Mouse (Mus musculus) hindbrain, embryonic 13.5 days (tissue): ENCODE measurements around the gene Wdr91. TPM values are rescaled to one million over a fixed set of nuclear protein-coding genes. Genes with fewer than 3 reads are reported as not detected.

Experiments used
- ATAC-seq: fragments of 200-750 bp; cut with Nextera tagmentation; 2 replicates; pipeline ENCODE4 v1.8.0; 2017; ENCODE audit warnings: moderate TSS enrichment; ENCODE audit not compliant: low FRiP score
- H3K27ac ChIP-seq: fragments of 300-500 bp; sonication (generic); 2 replicates; pipeline ENCODE4 v1.5.1; 2015; ENCODE audit warnings: inconsistent platforms, mild to moderate bottlenecking, moderate library complexity
- H3K27me3 ChIP-seq: fragments of 300-500 bp; sonication (generic); 2 replicates; pipeline ENCODE4 v1.6.1; 2015; ENCODE audit warnings: mild to moderate bottlenecking, inconsistent platforms
- H3K36me3 ChIP-seq: fragments of 300-500 bp; sonication (generic); 2 replicates; pipeline ENCODE4 v1.6.1; 2015; ENCODE audit warnings: mild to moderate bottlenecking, inconsistent platforms
- H3K4me1 ChIP-seq: fragments of 300-500 bp; sonication (generic); replicated peaks from 2 replicates; pipeline ENCODE4 v1.6.1; 2015; ENCODE audit warnings: inconsistent platforms
- H3K4me2 ChIP-seq: fragments of 300-500 bp; sonication (generic); 2 replicates; pipeline ENCODE4 v1.6.1; 2015; ENCODE audit warnings: inconsistent platforms, mild to moderate bottlenecking, moderate library complexity
- H3K4me3 ChIP-seq: fragments of 300-500 bp; sonication (generic); 2 replicates; pipeline ENCODE4 v1.5.1; 2015; ENCODE audit warnings: mild to moderate bottlenecking, inconsistent platforms
- H3K9ac ChIP-seq: fragments of 300-500 bp; sonication (generic); 2 replicates; pipeline ENCODE4 v1.6.1; 2015; ENCODE audit warnings: mild to moderate bottlenecking, inconsistent platforms
- H3K9me3 ChIP-seq: fragments of 300-500 bp; sonication (generic); 2 replicates; pipeline ENCODE4 v1.6.1; 2016; ENCODE audit warnings: inconsistent platforms
- WGBS: fragments of 180-500 bp; shearing (Covaris S2); methylation state at CpG from one replicate; pipeline ENCODE4 v1.1.7; 2015; 5-methylcytosine and 5-hydroxymethylcytosine counted together
- polyA plus RNA-seq: library from polyadenylated mRNA; unstranded; fragments of >200 nt; fragmentation: Nextera tagmentation; extraction: Ambion mirVana; gene quantifications from 2 replicates; pipeline ENCODE4 v1.2.1, GENCODE M21; 2015

The Wdr91 gene
- polyA plus RNA-seq: 12.5 and 14.5 TPM in 2 replicates

- peak within 1 kb of the TSS; percentile 90 for H3K27ac ChIP-seq
- no peaks in the 10 kb centered on the region for H3K9me3 ChIP-seq
- H3K4me1 ChIP-seq: peaks cover 19% of the 10 kb centered on the region
- WGBS: under 1% methylated on average over 55 of the region's 64 CpGs
- H3K36me3 ChIP-seq: peaks cover 28% of the 10 kb centered on the region
- peak; percentile 94 for ATAC-seq
- no peaks in the 10 kb centered on the region for H3K27me3 ChIP-seq
- H3K4me2 ChIP-seq: peak within 1 kb of the TSS; percentile 72
- peak within 1 kb of the TSS; percentile 73 for H3K4me3 ChIP-seq
- H3K9ac ChIP-seq: peak within 1 kb of the TSS; percentile 82
Observed at GRCm38 (mm10) chr6:34910371-34911219, at the start of gene Wdr91. Gene Wdr91, minus strand, starts transcription at chr6:34910876.

DNA sequence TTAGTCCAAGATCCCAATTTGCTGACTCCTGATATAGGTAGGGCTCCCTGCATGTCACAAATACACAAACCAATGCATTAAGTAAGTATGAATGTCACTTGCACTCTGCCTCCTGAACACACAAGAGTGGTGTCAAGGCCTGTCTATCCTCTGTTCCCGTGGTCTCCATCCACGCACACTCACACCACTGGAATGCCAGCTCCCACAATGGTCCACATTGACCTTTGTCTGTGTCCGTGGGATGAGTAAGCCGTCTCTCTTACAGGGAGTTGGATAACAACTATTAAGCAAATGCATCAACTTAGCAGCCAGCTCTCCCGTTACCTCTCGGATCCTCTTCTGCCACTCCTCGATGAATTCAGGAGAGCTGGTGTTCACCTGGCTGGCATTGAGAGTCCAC lies 48.5 kb upstream of the Wdr91 start:
- WGBS: 85% methylated on average over 7 of the region's 7 CpGs
- no peak for ATAC-seq

GRCm38 (mm10) chr6:34955862-34956241 lies 45.2 kb upstream of the Wdr91 start:
- no peak for ATAC-seq
- no peak overlapping the region for H3K4me3 ChIP-seq
- peak overlapping the region; percentile 35 for H3K4me2 ChIP-seq
- 33% methylated on average over 8 of the region's 8 CpGs for WGBS
- no peak overlapping the region for H3K9ac ChIP-seq
- no peaks in the 10 kb centered on the region for H3K9me3 ChIP-seq
- no peaks in the 10 kb centered on the region for H3K36me3 ChIP-seq
- H3K4me1 ChIP-seq: peaks cover 12% of the 10 kb centered on the region
- H3K27me3 ChIP-seq: no peaks in the 10 kb centered on the region
- H3K27ac ChIP-seq: no peak overlapping the region

More for the DNA sequence above, 48.5 kb upstream of the Wdr91 start:
- Histone ChIP-seq H3K36me3 (no peaks in the 10 kb centered on the region), H3K4me2 (no peak overlapping the region), H3K27ac (no peak overlapping the region), H3K4me1 (peaks cover 12% of the 10 kb centered on the region), H3K4me3 (no peak overlapping the region), H3K27me3 (no peaks in the 10 kb centered on the region), H3K9ac (no peak overlapping the region), H3K9me3 (no peaks in the 10 kb centered on the region)

GRCm38 (mm10) chr6:34954926-34955861 lies 44.5 kb upstream of the Wdr91 start:
- Histone ChIP-seq H3K9ac (no peak overlapping the region), H3K27ac (no peak overlapping the region), H3K27me3 (no peaks in the 10 kb centered on the region), H3K4me3 (no peak overlapping the region), H3K4me1 (peaks cover 12% of the 10 kb centered on the region), H3K36me3 (no peaks in the 10 kb centered on the region), H3K4me2 (peak overlapping the region; percentile 35), H3K9me3 (no peaks in the 10 kb centered on the region)
- 54% methylated on average over 18 of the region's 18 CpGs for WGBS
- ATAC-seq: peak; percentile 71; the same call in 1 of the 2 replicates

- Histone ChIP-seq H3K4me2 (no peak overlapping the region), H3K9me3 (no peaks in the 10 kb centered on the region), H3K4me1 (peaks cover 17% of the 10 kb centered on the region), H3K36me3 (no peaks in the 10 kb centered on the region), H3K4me3 (no peak overlapping the region), H3K27me3 (0 out of 2 replicates have a peak, but pooled peaks cover 3% of the 10 kb centered on the region), H3K9ac (no peak overlapping the region), H3K27ac (no peak overlapping the region)
- ATAC-seq: no peak
- WGBS: 82% methylated on average over 7 of the region's 7 CpGs
Observed at GRCm38 (mm10) chr6:34951956-34952667, 41.4 kb upstream of the Wdr91 start.

- Histone ChIP-seq H3K27me3 (0 out of 2 replicates have a peak, but pooled peaks cover 3% of the 10 kb centered on the region), H3K9me3 (no peaks in the 10 kb centered on the region), H3K36me3 (no peaks in the 10 kb centered on the region), H3K4me1 (peaks cover 17% of the 10 kb centered on the region), H3K4me2 (no peak overlapping the region), H3K27ac (no peak overlapping the region), H3K4me3 (no peak overlapping the region), H3K9ac (no peak overlapping the region)
- no peak for ATAC-seq
- WGBS: 91% methylated on average over 7 of the region's 7 CpGs
Observed at GRCm38 (mm10) chr6:34951518-34951917, 40.8 kb upstream of the Wdr91 start.

GRCm38 (mm10) chr6:34948461-34948860 lies 37.8 kb upstream of the Wdr91 start:
- H3K27me3 ChIP-seq: 0 out of 2 replicates have a peak, but pooled peaks cover 3% of the 10 kb centered on the region
- no peak overlapping the region for H3K27ac ChIP-seq
- H3K4me1 ChIP-seq: peaks cover 4% of the 10 kb centered on the region; the same call in 1 of the 2 replicates
- H3K36me3 ChIP-seq: no peaks in the 10 kb centered on the region
- peak overlapping the region; percentile 47 for H3K4me2 ChIP-seq
- H3K9me3 ChIP-seq: no peaks in the 10 kb centered on the region
- peak; percentile 32; the same call in 1 of the 2 replicates for ATAC-seq
- no peak overlapping the region for H3K9ac ChIP-seq
- WGBS: 18% methylated on average over 11 of the region's 11 CpGs
- H3K4me3 ChIP-seq: peak overlapping the region; percentile 20

- 0 out of 2 replicates have a peak, but pooled peaks cover 3% of the 10 kb centered on the region for H3K27me3 ChIP-seq
- no peak for ATAC-seq
- no peaks in the 10 kb centered on the region for H3K36me3 ChIP-seq
- H3K4me2 ChIP-seq: no peak overlapping the region
- no peak overlapping the region for H3K9ac ChIP-seq
- H3K9me3 ChIP-seq: no peaks in the 10 kb centered on the region
- WGBS: 95% methylated on average over 1 of the region's 1 CpGs
- no peak overlapping the region for H3K27ac ChIP-seq
- no peak overlapping the region for H3K4me3 ChIP-seq
- peaks cover 4% of the 10 kb centered on the region; the same call in 1 of the 2 replicates for H3K4me1 ChIP-seq
Observed at GRCm38 (mm10) chr6:34946486-34947079, 35.9 kb upstream of the Wdr91 start.

DNA sequence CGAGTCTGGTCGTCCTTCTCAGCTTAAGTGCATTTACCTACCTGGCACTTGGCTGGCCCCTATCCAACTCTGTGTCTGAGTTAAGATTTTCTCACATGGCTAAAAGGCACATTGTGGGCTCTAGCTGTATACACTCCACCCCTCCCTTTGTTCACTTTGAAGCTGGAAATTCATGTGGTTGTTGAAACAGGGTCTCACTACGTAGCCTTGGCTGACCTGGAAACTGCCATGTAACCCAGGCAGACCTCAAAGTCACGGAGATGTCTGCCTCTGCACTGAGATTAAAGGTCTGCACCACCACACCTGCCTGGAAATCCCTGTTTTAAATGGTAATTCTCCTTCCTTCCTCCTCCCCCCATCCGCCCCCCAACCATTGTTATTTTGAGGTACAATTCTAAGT lies 32.8 kb upstream of the Wdr91 start:
- Histone ChIP-seq H3K27ac (no peak overlapping the region), H3K9ac (no peak overlapping the region), H3K4me3 (no peak overlapping the region), H3K4me1 (peaks cover 2% of the 10 kb centered on the region; the same call in 1 of the 2 replicates), H3K27me3 (no peaks in the 10 kb centered on the region), H3K4me2 (no peak overlapping the region), H3K36me3 (no peaks in the 10 kb centered on the region), H3K9me3 (no peaks in the 10 kb centered on the region)
- no peak for ATAC-seq
- WGBS: 79% methylated on average over 5 of the region's 5 CpGs

DNA sequence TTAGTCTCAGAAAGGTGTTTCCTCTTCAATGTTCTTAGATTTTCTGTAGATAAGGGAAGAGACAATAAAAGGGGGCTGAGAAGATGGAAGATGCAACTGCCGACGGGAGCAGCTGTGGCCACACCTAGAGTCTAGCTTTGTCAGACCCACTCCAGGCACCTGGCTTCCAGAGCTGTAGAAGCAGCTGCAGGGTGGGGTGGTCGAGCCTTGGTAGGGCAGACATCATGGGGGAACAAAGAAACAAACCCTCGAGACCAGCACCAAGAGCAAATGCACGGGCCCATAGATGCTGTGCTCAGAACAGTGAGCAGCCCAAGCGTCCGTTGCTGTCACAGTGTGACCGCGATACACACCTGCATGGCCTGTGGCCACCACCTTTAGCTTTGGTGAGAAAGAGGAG lies 31.8 kb upstream of the Wdr91 start:
- H3K4me3 ChIP-seq: no peak overlapping the region
- no peak for ATAC-seq
- no peak overlapping the region for H3K9ac ChIP-seq
- no peaks in the 10 kb centered on the region for H3K4me1 ChIP-seq
- no peak overlapping the region for H3K4me2 ChIP-seq
- no peaks in the 10 kb centered on the region for H3K9me3 ChIP-seq
- H3K27me3 ChIP-seq: no peaks in the 10 kb centered on the region
- 87% methylated on average over 9 of the region's 9 CpGs for WGBS
- no peaks in the 10 kb centered on the region for H3K36me3 ChIP-seq
- H3K27ac ChIP-seq: no peak overlapping the region

GRCm38 (mm10) chr6:34941496-34941895 lies 30.8 kb upstream of the Wdr91 start:
- WGBS: 59% methylated on average over 2 of the region's 2 CpGs
- Histone ChIP-seq H3K4me2 (no peak overlapping the region), H3K9ac (no peak overlapping the region), H3K9me3 (no peaks in the 10 kb centered on the region), H3K27me3 (no peaks in the 10 kb centered on the region), H3K27ac (no peak overlapping the region), H3K4me1 (no peaks in the 10 kb centered on the region), H3K4me3 (no peak overlapping the region), H3K36me3 (no peaks in the 10 kb centered on the region)
- ATAC-seq: no peak
